Mouse (Mus musculus) lung, adult 2 months (tissue): ENCODE measurements at regions not wholly inside any gene's neighbourhood (a gene's known extent, or its start where the extent isn't known, plus 50 kb on each side); places are given as distances from the start of the nearest gene placed in this dataset.

Experiments used
- CTCF ChIP-seq: fragments of 200-500 bp; IDR thresholded peaks from 2 replicates; pipeline ENCODE4 v1.5.1; 2011; ENCODE audit warnings: mild to moderate bottlenecking, low read length, control low read depth; ENCODE audit not compliant: insufficient read depth
- POLR2A ChIP-seq: fragments of 200-500 bp; IDR thresholded peaks from 2 replicates; pipeline ENCODE4 v1.6.1; 2011; ENCODE audit warnings: low read depth, mild to moderate bottlenecking, control low read depth, low read length, borderline replicate concordance; ENCODE audit errors: extremely low read depth

- no peak for TF ChIP-seq CTCF
- no peak for TF ChIP-seq POLR2A
These were observed 112.6 kb downstream of the Dhx15 start for GRCm38 (mm10) chr5:52077696-52078095.
